In the genomic region with DNA sequence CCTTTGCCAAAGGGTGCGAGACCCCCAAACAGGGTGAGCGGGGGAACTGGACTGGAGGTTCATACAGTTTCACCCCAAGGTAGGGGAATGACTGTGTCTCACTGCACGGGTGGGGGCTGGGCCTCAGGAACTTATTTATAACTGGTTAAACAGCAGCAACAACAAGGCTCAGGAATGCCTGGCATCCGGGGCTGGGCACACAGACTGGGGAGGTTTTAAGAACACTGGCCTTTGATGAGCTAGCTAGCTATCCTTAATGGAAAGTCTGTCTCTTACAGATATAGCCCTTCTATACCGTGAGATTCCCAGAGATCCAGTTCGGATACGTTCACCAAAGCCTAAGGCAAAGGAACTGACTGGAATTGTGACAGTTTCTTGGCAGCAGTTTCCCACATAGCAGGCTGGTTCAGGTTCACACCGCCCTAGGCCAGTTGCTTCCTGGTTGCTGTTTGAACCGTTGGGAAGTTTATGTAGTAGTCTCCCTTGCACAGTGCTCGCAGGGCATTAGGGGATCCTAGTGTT, we compare ENCODE assay signal across 1 mouse cellular context.
TF ChIP-seq lines count a peak whose summit lies in the region.

No protein-coding gene starts in this region.

TF ChIP-seq in MEL, 35 proteins besides CTCF, POLR2A, EP300 and RAD21:
- TF ChIP-seq HCFC1 (IDR thresholded peaks at IDR 0.05; ENCODE audit: low read depth, low read length) (no peak), NRF1 (IDR thresholded peaks at IDR 0.05; ENCODE audit: insufficient read depth, low read depth, low read length, poor library complexity, severe bottlenecking) (no peak), ELF1 (IDR thresholded peaks at IDR 0.05; ENCODE audit: low read depth, low read length) (no peak), SMC3 (IDR thresholded peaks at IDR 0.05; ENCODE audit: low read depth, low read length) (no peak), POLR2AphosphoS5 (IDR thresholded peaks at IDR 0.05; ENCODE audit: borderline replicate concordance, low read depth, low read length) (no peak), KAT2A (conservative IDR thresholded peaks at IDR 0.05; ENCODE audit: low read depth, low read length) (no peak), GATA1 (IDR thresholded peaks at IDR 0.05; ENCODE audit: low read depth, low read length) (no peak), USF1 (IDR thresholded peaks at IDR 0.05; ENCODE audit: low read depth, low read length) (no peak), E2F4 (IDR thresholded peaks at IDR 0.05; ENCODE audit: borderline replicate concordance, low read depth, low read length) (no peak), SIN3A (IDR thresholded peaks at IDR 0.05; ENCODE audit: low read length) (no peak)
